Mouse (Mus musculus) T-helper 1 cell (primary cell): ENCODE data around the gene Olfr513.

Experiments
- in situ Hi-C: fragments of 300-600 bp; cut with MboI, MseI; formaldehyde crosslinking; loops from one replicate; pipeline ENCODE4 v1.15.1; 2025; ENCODE audit warnings: high pct_unique_total_duplicates

Gene Olfr513

GRCm38 (mm10) chr7:108750673-108751072 lies at the start of gene Olfr513:
Olfr513 (plus strand) TSS chr7:108750973.
- in situ Hi-C loops: no loop called here

- in situ Hi-C loops: no loop called here
Observed at GRCm38 (mm10) chr7:108713020-108713419, 37.8 kb upstream of the Olfr513 start, which contains the start of gene Olfr512. Olfr512 (plus strand) TSS chr7:108713320.

- in situ Hi-C loops: no loop called here
Observed at GRCm38 (mm10) chr7:108760411-108760810, 9.6 kb downstream of the Olfr513 start.

- in situ Hi-C loops: no loop called here
Observed at GRCm38 (mm10) chr7:108797205-108797933, 46.6 kb downstream of the Olfr513 start.
